Mouse (Mus musculus) brown adipose tissue, adult 24 weeks (tissue): ENCODE results near the gene Cdyl. TPM values are rescaled to one million over a fixed set of nuclear protein-coding genes. Genes with fewer than 3 reads are reported as not detected.
"Not testable (repeated sequence)": the region's sequence is repeated elsewhere in the genome, so short reads cannot be mapped to it uniquely, and the experiment has no call there.

Source experiments
- H3K27ac ChIP-seq: fragments of 200-500 bp; replicated peaks from 2 replicates; pipeline ENCODE4 v1.5.1; 2012; ENCODE audit warnings: low read depth, mild to moderate bottlenecking, low read length
- H3K4me1 ChIP-seq: fragments of 200-500 bp; 2 replicates; pipeline ENCODE4 v1.6.1; 2012; ENCODE audit warnings: low read length, mixed read lengths; ENCODE audit not compliant: control insufficient read depth, insufficient read depth, insufficient read length
- H3K4me3 ChIP-seq: fragments of 200-500 bp; 2 replicates; pipeline ENCODE4 v1.5.1; 2012; ENCODE audit warnings: low read depth, mild to moderate bottlenecking, low read length, moderate library complexity; ENCODE audit not compliant: insufficient read depth
- polyA plus RNA-seq: library from polyadenylated mRNA; stranded (reverse); fragments of >200 nt; gene quantifications from 2 replicates; pipeline ENCODE4 v1.2.4, GENCODE M21; 2012; ENCODE audit not compliant: missing spikeins, insufficient read depth, insufficient read length

Cdyl gene
- polyA plus RNA-seq, 1 experiment, result 3.6 TPM

GRCm38 (mm10) chr13:35813348-35814127 is 153.9 kb downstream of the Cdyl start:
- Histone ChIP-seq H3K4me1 (peaks cover 11% of the 10 kb centered on the region), H3K4me3 (no peak overlapping the region), H3K27ac (no peak overlapping the region)

GRCm38 (mm10) chr13:35815205-35815726 is 155.6 kb downstream of the Cdyl start:
- H3K4me3 ChIP-seq, result no peak overlapping the region
- H3K4me1 ChIP-seq, result peaks cover 9% of the 10 kb centered on the region; the same call in 1 of the 2 replicates
- H3K27ac ChIP-seq, result no peak overlapping the region

GRCm38 (mm10) chr13:35815782-35816368 is 156.2 kb downstream of the Cdyl start:
- Histone ChIP-seq H3K4me3 (no peak overlapping the region), H3K27ac (no peak overlapping the region), H3K4me1 (peaks cover 9% of the 10 kb centered on the region; the same call in 1 of the 2 replicates)

- Histone ChIP-seq H3K4me3 (no peak overlapping the region), H3K4me1 (0 out of 2 replicates have a peak, but pooled peaks cover 3% of the 10 kb centered on the region), H3K27ac (no peak overlapping the region)
Observed at GRCm38 (mm10) chr13:35817626-35818025, 158.0 kb downstream of the Cdyl start.

GRCm38 (mm10) chr13:35818060-35818459 is 158.4 kb downstream of the Cdyl start:
- no peak overlapping the region for H3K27ac ChIP-seq
- H3K4me1 ChIP-seq, result 0 out of 2 replicates have a peak, but pooled peaks cover 3% of the 10 kb centered on the region
- H3K4me3 ChIP-seq, result no peak overlapping the region

GRCm38 (mm10) chr13:35821821-35822454 is 162.3 kb downstream of the Cdyl start:
- H3K4me3 ChIP-seq, result no peak overlapping the region
- 0 out of 2 replicates have a peak, but pooled peaks cover 3% of the 10 kb centered on the region for H3K4me1 ChIP-seq
- H3K27ac ChIP-seq, result no peak overlapping the region

- Histone ChIP-seq H3K27ac (no peak overlapping the region), H3K4me3 (no peak overlapping the region), H3K4me1 (no peaks in the 10 kb centered on the region)
Observed at GRCm38 (mm10) chr13:35822795-35823194, 163.2 kb downstream of the Cdyl start.

- Histone ChIP-seq H3K4me1 (no peaks in the 10 kb centered on the region), H3K4me3 (no peak overlapping the region), H3K27ac (no peak overlapping the region)
Observed at GRCm38 (mm10) chr13:35825639-35826038, 166.0 kb downstream of the Cdyl start.

- H3K27ac ChIP-seq, result no peak overlapping the region
- H3K4me3 ChIP-seq, result no peak overlapping the region
- no peaks in the 10 kb centered on the region for H3K4me1 ChIP-seq
Observed at GRCm38 (mm10) chr13:35832676-35833075, 173.0 kb downstream of the Cdyl start.

- Histone ChIP-seq H3K4me3 (no peak overlapping the region), H3K4me1 (no peaks in the 10 kb centered on the region), H3K27ac (no peak overlapping the region)
Observed at GRCm38 (mm10) chr13:35833941-35834340, 174.3 kb downstream of the Cdyl start.

- no peak overlapping the region for H3K4me3 ChIP-seq
- no peak overlapping the region for H3K27ac ChIP-seq
- H3K4me1 ChIP-seq, result no peaks in the 10 kb centered on the region
Observed at GRCm38 (mm10) chr13:35835669-35836068, 176.0 kb downstream of the Cdyl start.

- H3K27ac ChIP-seq, H3K4me3 ChIP-seq, H3K4me1 ChIP-seq: not testable (repeated sequence)
Observed at GRCm38 (mm10) chr13:35836501-35836900, 176.9 kb downstream of the Cdyl start.

GRCm38 (mm10) chr13:35840102-35840501 is 180.5 kb downstream of the Cdyl start:
- H3K27ac ChIP-seq, result no peak overlapping the region
- no peaks in the 10 kb centered on the region for H3K4me1 ChIP-seq
- no peak overlapping the region for H3K4me3 ChIP-seq

GRCm38 (mm10) chr13:35843383-35843782 is 183.8 kb downstream of the Cdyl start:
- no peak overlapping the region for H3K4me3 ChIP-seq
- no peaks in the 10 kb centered on the region; the same call in 1 of the 2 replicates for H3K4me1 ChIP-seq
- H3K27ac ChIP-seq, result no peak overlapping the region

- no peak overlapping the region for H3K4me3 ChIP-seq
- H3K27ac ChIP-seq, result no peak overlapping the region
- no peaks in the 10 kb centered on the region; the same call in 1 of the 2 replicates for H3K4me1 ChIP-seq
Observed at GRCm38 (mm10) chr13:35845306-35845705, 185.7 kb downstream of the Cdyl start.
